Mouse (Mus musculus) liver, embryonic 14.5 days (tissue): ENCODE measurements around the gene Wnt7a. TPM values are rescaled to one million over a fixed set of nuclear protein-coding genes. Genes with fewer than 3 reads are reported as not detected.

ENCODE experiments used
- ATAC-seq: fragments of 200-750 bp; cut with Nextera tagmentation; 2 replicates; pipeline ENCODE4 v1.8.0; 2017; ENCODE audit warnings: moderate number of reproducible peaks, mild to moderate bottlenecking, moderate library complexity; ENCODE audit not compliant: insufficient read depth
- DNase-seq, 3 experiments: peaks; one replicate each; pipeline ENCODE4 v3.0.0-alpha.2; 2012 to 2013; ENCODE audit warnings: low read depth in 3 of 3, low spot score in 3 of 3
- H3K27ac ChIP-seq: fragments of 300-500 bp; sonication (generic); 2 replicates; pipeline ENCODE4 v1.5.1; 2014; ENCODE audit warnings: moderate library complexity, mild to moderate bottlenecking, control low read depth, inconsistent platforms
- H3K27me3 ChIP-seq: fragments of 300-500 bp; sonication (generic); 2 replicates; pipeline ENCODE4 v1.6.1; 2014; ENCODE audit warnings: mild to moderate bottlenecking, low read length, moderate library complexity; ENCODE audit not compliant: control insufficient read depth, insufficient read depth
- H3K36me3 ChIP-seq: fragments of 300-500 bp; sonication (generic); replicated peaks from 2 replicates; pipeline ENCODE4 v1.6.1; 2014; ENCODE audit warnings: low read depth; ENCODE audit not compliant: control insufficient read depth, insufficient read depth
- H3K4me1 ChIP-seq, 2 experiments: fragments of 200-500 bp in 1 of 2; fragments of 300-500 bp in 1 of 2; sonication (generic) in 1 of 2; replicated peaks; 2 replicates each; pipeline ENCODE4 v1.6.1; 2012 to 2014; ENCODE audit warnings: antibody characterized with exemption in 1 of 2, inconsistent platforms in 1 of 2, low read length in 1 of 2; ENCODE audit not compliant: control insufficient read depth in 2 of 2, insufficient read depth in 2 of 2
- H3K4me2 ChIP-seq: fragments of 300-500 bp; sonication (generic); 2 replicates; pipeline ENCODE4 v1.6.1; 2014; ENCODE audit warnings: low read depth, mild to moderate bottlenecking, control low read depth, moderate library complexity
- H3K4me3 ChIP-seq, 2 experiments: fragments of 200-500 bp in 1 of 2; fragments of 300-500 bp in 1 of 2; sonication (generic) in 1 of 2; 2 replicates each; pipeline ENCODE4 v1.5.1; 2012 to 2014; ENCODE audit warnings: low read depth in 2 of 2, low read length in 2 of 2, mild to moderate bottlenecking in 2 of 2, control low read depth in 1 of 2, inconsistent platforms in 1 of 2, moderate library complexity in 1 of 2; ENCODE audit not compliant: insufficient read depth in 1 of 2
- H3K9ac ChIP-seq: fragments of 300-500 bp; sonication (generic); replicated peaks from 2 replicates; pipeline ENCODE4 v1.6.1; 2014; ENCODE audit warnings: mild to moderate bottlenecking, control low read depth, moderate library complexity
- H3K9me3 ChIP-seq: fragments of 300-500 bp; sonication (generic); 2 replicates; pipeline ENCODE4 v1.6.1; 2016; ENCODE audit warnings: low read length, mixed read lengths; ENCODE audit not compliant: control insufficient read depth
- CTCF ChIP-seq: IDR thresholded peaks from 2 replicates; pipeline ENCODE4 v1.5.1; 2016; ENCODE audit warnings: antibody characterized with exemption, low read depth, control low read depth
- EP300 ChIP-seq: IDR thresholded peaks from 2 replicates; pipeline ENCODE4 v1.6.1; 2016; ENCODE audit warnings: antibody characterized with exemption, low read depth
- WGBS: fragments of 180-500 bp; shearing (Covaris S2); extraction: QIAGEN DNeasy Blood & Tissue Kit; methylation state at CpG from one replicate; pipeline ENCODE4 v1.1.7; 2014; ENCODE audit not compliant: insufficient replicate concordance; 5-methylcytosine and 5-hydroxymethylcytosine counted together
- polyA plus RNA-seq, 2 experiments: library from polyadenylated mRNA; depleted of rRNA in 1 of 2; stranded (reverse) in 1 of 2; unstranded in 1 of 2; fragments of >200 nt; fragmentation: Nextera tagmentation in 1 of 2; extraction: Ambion mirVana in 1 of 2; gene quantifications; 2 replicates each; pipeline versions ENCODE4 v1.2.1 to v1.2.3; 2012 to 2014

Wnt7a gene
- polyA plus RNA-seq, 2 experiments = not detected

GRCm38 (mm10) chr6:91358394-91358793 is 52.8 kb downstream of the Wnt7a start:
- H3K9me3 ChIP-seq = no peaks in the 10 kb centered on the region
- TF ChIP-seq CTCF (no peak), EP300 (no peak)
- ATAC-seq = no peak
- H3K36me3 ChIP-seq = no peaks in the 10 kb centered on the region
- H3K27ac ChIP-seq = no peak overlapping the region
- no peaks in the 10 kb centered on the region for H3K4me1 ChIP-seq
- no peak for DNase-seq
- no peak overlapping the region for H3K4me3 ChIP-seq
- H3K9ac ChIP-seq = no peak overlapping the region
- no peaks in the 10 kb centered on the region for H3K27me3 ChIP-seq
- H3K4me2 ChIP-seq = no peak overlapping the region
- WGBS = 44% methylated on average over 2 of the region's 2 CpGs

- H3K4me1 ChIP-seq = no peaks in the 10 kb centered on the region
- DNase-seq (no peak), ATAC-seq (no peak)
- H3K36me3 ChIP-seq = no peaks in the 10 kb centered on the region
- H3K4me2 ChIP-seq = no peak overlapping the region
- H3K4me3 ChIP-seq = no peak overlapping the region
- H3K27ac ChIP-seq = no peak overlapping the region
- no peaks in the 10 kb centered on the region for H3K9me3 ChIP-seq
- no peak overlapping the region for H3K9ac ChIP-seq
- 34% methylated on average over 13 of the region's 13 CpGs for WGBS
- H3K27me3 ChIP-seq = no peaks in the 10 kb centered on the region
- no peak for TF ChIP-seq EP300
- TF ChIP-seq CTCF = no peak
Observed at GRCm38 (mm10) chr6:91357238-91357876, 53.8 kb downstream of the Wnt7a start.

GRCm38 (mm10) chr6:91349620-91350019 is 61.5 kb downstream of the Wnt7a start:
- no peak for ATAC-seq
- Histone ChIP-seq H3K36me3 (no peaks in the 10 kb centered on the region), H3K9ac (no peak overlapping the region), H3K4me3 (no peak overlapping the region), H3K4me1 (no peaks in the 10 kb centered on the region), H3K27ac (no peak overlapping the region), H3K9me3 (no peaks in the 10 kb centered on the region), H3K27me3 (no peaks in the 10 kb centered on the region), H3K4me2 (no peak overlapping the region)
- no peak for DNase-seq
- 33% methylated on average over 9 of the region's 9 CpGs for WGBS
- TF ChIP-seq EP300 = no peak
- no peak for TF ChIP-seq CTCF

GRCm38 (mm10) chr6:91347721-91348120 is 63.4 kb downstream of the Wnt7a start:
- DNase-seq (no peak), ATAC-seq (no peak)
- no peaks in the 10 kb centered on the region for H3K4me1 ChIP-seq
- H3K27me3 ChIP-seq = no peaks in the 10 kb centered on the region
- H3K9ac ChIP-seq = no peak overlapping the region
- WGBS = 18% methylated on average over 7 of the region's 7 CpGs
- no peaks in the 10 kb centered on the region for H3K9me3 ChIP-seq
- no peak overlapping the region for H3K27ac ChIP-seq
- H3K4me3 ChIP-seq = no peak overlapping the region
- H3K4me2 ChIP-seq = no peak overlapping the region
- TF ChIP-seq EP300 (no peak), CTCF (no peak)
- no peaks in the 10 kb centered on the region for H3K36me3 ChIP-seq

- H3K4me2 ChIP-seq = no peak overlapping the region
- no peak overlapping the region for H3K9ac ChIP-seq
- H3K27me3 ChIP-seq = no peaks in the 10 kb centered on the region
- no peaks in the 10 kb centered on the region for H3K36me3 ChIP-seq
- H3K4me3 ChIP-seq = no peak overlapping the region
- ATAC-seq (no peak), DNase-seq (no peak)
- TF ChIP-seq CTCF (no peak), EP300 (no peak)
- no peaks in the 10 kb centered on the region for H3K9me3 ChIP-seq
- WGBS = 34% methylated on average over 3 of the region's 3 CpGs
- no peaks in the 10 kb centered on the region for H3K4me1 ChIP-seq
- no peak overlapping the region for H3K27ac ChIP-seq
Observed at GRCm38 (mm10) chr6:91346906-91347156, 64.3 kb downstream of the Wnt7a start.
